Mouse (Mus musculus) embryonic facial prominence, embryonic 13.5 days (tissue): Measurements from ENCODE around the gene Hbq1b. TPM values are rescaled to one million over a fixed set of nuclear protein-coding genes. Genes with fewer than 3 reads are reported as not detected.
"Not testable (repeated sequence)": the region's sequence is repeated elsewhere in the genome, so short reads cannot be mapped to it uniquely, and the experiment has no call there.

Experiments
- ATAC-seq: fragments of 200-750 bp; cut with Nextera tagmentation; 2 replicates; pipeline ENCODE4 v1.8.0; 2017; ENCODE audit warnings: low read depth; ENCODE audit not compliant: insufficient number of reproducible peaks, insufficient read depth, low FRiP score, low TSS enrichment
- H3K27ac ChIP-seq: fragments of 300-500 bp; sonication (generic); 2 replicates; pipeline ENCODE4 v1.5.1; 2015; ENCODE audit warnings: moderate library complexity, mild to moderate bottlenecking, inconsistent platforms
- H3K27me3 ChIP-seq: fragments of 300-500 bp; sonication (generic); 2 replicates; pipeline ENCODE4 v1.6.1; 2015; ENCODE audit warnings: mild to moderate bottlenecking, inconsistent platforms
- H3K36me3 ChIP-seq: fragments of 300-500 bp; sonication (generic); 2 replicates; pipeline ENCODE4 v1.6.1; 2015; ENCODE audit warnings: mild to moderate bottlenecking, inconsistent platforms
- H3K4me1 ChIP-seq: fragments of 300-500 bp; sonication (generic); 2 replicates; pipeline ENCODE4 v1.6.1; 2015; ENCODE audit warnings: inconsistent platforms
- H3K4me2 ChIP-seq: fragments of 300-500 bp; sonication (generic); 2 replicates; pipeline ENCODE4 v1.6.1; 2015; ENCODE audit warnings: moderate library complexity, mild to moderate bottlenecking, inconsistent platforms
- H3K4me3 ChIP-seq: fragments of 300-500 bp; sonication (generic); 2 replicates; pipeline ENCODE4 v1.5.1; 2015; ENCODE audit warnings: mild to moderate bottlenecking, inconsistent platforms
- H3K9ac ChIP-seq: fragments of 300-500 bp; sonication (generic); 2 replicates; pipeline ENCODE4 v1.6.1; 2015; ENCODE audit warnings: mild to moderate bottlenecking, inconsistent platforms
- H3K9me3 ChIP-seq: fragments of 300-500 bp; sonication (generic); 2 replicates; pipeline ENCODE4 v1.6.1; 2016; ENCODE audit warnings: inconsistent platforms
- WGBS: fragments of 180-500 bp; shearing (Covaris S2); methylation state at CpG from one replicate; pipeline ENCODE4 v1.1.7; 2015; ENCODE audit warnings: mixed read lengths; 5-methylcytosine and 5-hydroxymethylcytosine counted together
- polyA plus RNA-seq: library from polyadenylated mRNA; unstranded; fragments of >200 nt; fragmentation: Nextera tagmentation; extraction: Ambion mirVana; gene quantifications from 2 replicates; pipeline ENCODE4 v1.2.1, GENCODE M21; 2015

The Hbq1b gene
- polyA plus RNA-seq, 1 experiment from 2014 or later: 1.6 TPM

GRCm38 (mm10) chr11:32292819-32293218 is 6.1 kb downstream of the Hbq1b start:
- H3K4me2 ChIP-seq, H3K4me1 ChIP-seq, H3K36me3 ChIP-seq, H3K4me3 ChIP-seq, H3K27ac ChIP-seq, H3K9me3 ChIP-seq, ATAC-seq: not testable (repeated sequence)
- Histone ChIP-seq H3K27me3 (peaks cover 16% of the 10 kb centered on the region), H3K9ac (peak overlapping the region; percentile 27; the same call in 1 of the 2 replicates)
- 83% methylated on average over 4 of the region's 4 CpGs for WGBS

- not testable (repeated sequence) for H3K9me3 ChIP-seq, H3K27ac ChIP-seq, H3K4me2 ChIP-seq, H3K9ac ChIP-seq, ATAC-seq, H3K4me1 ChIP-seq, H3K4me3 ChIP-seq, H3K36me3 ChIP-seq
- H3K27me3 ChIP-seq: peaks cover 12% of the 10 kb centered on the region
- 78% methylated on average over 3 of the region's 3 CpGs for WGBS
These were observed 6.7 kb downstream of the Hbq1b start for GRCm38 (mm10) chr11:32293479-32293878.

GRCm38 (mm10) chr11:32296203-32296602 is 9.4 kb downstream of the Hbq1b start, which contains the start of gene Hba-a2:
Gene Hba-a2 (plus strand): TSS chr11:32296489.
- H3K9ac ChIP-seq, H3K4me2 ChIP-seq, H3K36me3 ChIP-seq, ATAC-seq, H3K4me1 ChIP-seq, H3K9me3 ChIP-seq, H3K27ac ChIP-seq, H3K4me3 ChIP-seq: not testable (repeated sequence)
- no CpG with 5 or more reads among the region's 4 CpGs for WGBS
- H3K27me3 ChIP-seq: peaks cover 17% of the 10 kb centered on the region

DNA sequence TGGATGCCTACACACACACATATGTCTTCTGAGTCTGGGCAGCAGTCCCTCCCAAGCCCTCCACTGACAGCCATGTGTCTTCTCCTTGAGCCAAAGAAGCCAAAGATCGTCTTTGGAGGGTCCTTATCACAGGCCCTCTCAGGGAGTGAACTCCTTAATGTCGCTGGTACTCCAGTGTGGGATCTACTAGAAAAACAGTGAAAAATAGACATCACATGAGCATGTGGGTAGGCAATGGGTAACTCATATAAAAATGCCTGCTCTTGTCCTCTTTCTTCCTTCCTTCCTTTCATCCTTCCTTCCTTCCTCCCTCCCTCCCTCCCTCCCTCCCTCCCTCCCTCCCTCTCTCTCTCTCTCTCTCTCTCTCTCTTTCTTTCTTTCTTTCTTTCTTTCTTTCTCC is 10.7 kb downstream of the Hbq1b start:
- H3K9ac ChIP-seq, H3K4me3 ChIP-seq, ATAC-seq, H3K9me3 ChIP-seq, H3K4me2 ChIP-seq, H3K27ac ChIP-seq, H3K4me1 ChIP-seq, H3K36me3 ChIP-seq: not testable (repeated sequence)
- H3K27me3 ChIP-seq: peaks cover 28% of the 10 kb centered on the region
- whole genome bisulfite sequencing: 43% methylated on average over 2 of the region's 2 CpGs

DNA sequence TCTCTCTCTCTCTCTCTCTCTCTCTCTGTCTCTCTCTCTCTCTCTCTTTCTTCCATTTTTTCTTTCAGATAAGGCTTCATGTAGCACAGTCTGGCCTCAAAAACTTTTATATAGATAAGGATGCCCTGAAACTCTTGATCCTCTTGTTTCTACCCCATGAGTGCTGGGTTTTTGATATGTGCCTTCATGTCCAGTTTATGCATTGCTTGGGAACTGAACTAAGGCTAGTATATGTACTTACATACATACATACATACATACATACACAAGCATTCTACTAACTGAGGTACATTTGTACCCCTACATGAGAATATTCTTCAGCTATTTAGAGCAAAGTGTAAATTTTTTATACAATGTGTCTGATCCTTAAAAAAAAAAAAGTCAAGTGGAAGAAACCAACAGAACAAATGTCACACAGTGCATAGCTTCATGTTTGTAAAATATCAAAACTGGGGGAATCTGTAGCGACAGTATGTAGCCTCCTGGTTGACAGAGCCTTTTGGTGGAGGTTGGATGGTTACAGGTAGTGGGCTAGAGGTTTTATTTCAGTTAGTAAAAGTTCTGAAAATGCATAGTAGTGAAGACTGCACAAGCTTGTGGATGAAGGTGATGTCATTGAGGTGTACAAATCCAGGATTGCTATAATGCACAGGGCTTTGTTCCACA is 11.2 kb downstream of the Hbq1b start:
- Histone ChIP-seq H3K4me2 (no peak overlapping the region), H3K4me3 (no peak overlapping the region), H3K9me3 (no peaks in the 10 kb centered on the region), H3K27me3 (peaks cover 28% of the 10 kb centered on the region), H3K9ac (no peak overlapping the region), H3K36me3 (no peaks in the 10 kb centered on the region), H3K4me1 (no peaks in the 10 kb centered on the region), H3K27ac (no peak overlapping the region)
- 93% methylated on average over 1 of the region's 1 CpGs for WGBS
- ATAC-seq: no peak

DNA sequence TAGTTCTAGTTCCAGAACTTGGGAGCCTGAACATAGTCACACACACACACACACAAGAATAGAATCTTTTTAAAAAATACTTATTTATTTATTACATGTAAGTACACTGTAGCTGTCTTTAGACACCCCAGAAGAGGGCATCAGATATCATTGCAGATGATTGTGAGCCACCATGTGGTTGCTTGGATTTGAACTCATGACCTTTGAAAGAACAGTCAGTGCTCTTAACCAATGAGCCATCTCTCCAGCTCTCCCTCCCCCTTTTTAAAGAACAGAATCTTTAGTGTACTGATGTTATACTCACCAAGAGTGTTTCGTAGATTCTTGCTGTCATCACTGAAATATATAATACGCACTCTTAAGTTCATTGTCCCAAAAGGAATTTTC is 11.8 kb downstream of the Hbq1b start:
- peaks cover 28% of the 10 kb centered on the region for H3K27me3 ChIP-seq
- no peak overlapping the region for H3K4me2 ChIP-seq
- ATAC-seq: no peak
- no peaks in the 10 kb centered on the region for H3K9me3 ChIP-seq
- H3K4me3 ChIP-seq: no peak overlapping the region
- H3K27ac ChIP-seq: no peak overlapping the region
- H3K4me1 ChIP-seq: no peaks in the 10 kb centered on the region
- no peaks in the 10 kb centered on the region for H3K36me3 ChIP-seq
- no peak overlapping the region for H3K9ac ChIP-seq
- WGBS: 97% methylated on average over 2 of the region's 2 CpGs

DNA sequence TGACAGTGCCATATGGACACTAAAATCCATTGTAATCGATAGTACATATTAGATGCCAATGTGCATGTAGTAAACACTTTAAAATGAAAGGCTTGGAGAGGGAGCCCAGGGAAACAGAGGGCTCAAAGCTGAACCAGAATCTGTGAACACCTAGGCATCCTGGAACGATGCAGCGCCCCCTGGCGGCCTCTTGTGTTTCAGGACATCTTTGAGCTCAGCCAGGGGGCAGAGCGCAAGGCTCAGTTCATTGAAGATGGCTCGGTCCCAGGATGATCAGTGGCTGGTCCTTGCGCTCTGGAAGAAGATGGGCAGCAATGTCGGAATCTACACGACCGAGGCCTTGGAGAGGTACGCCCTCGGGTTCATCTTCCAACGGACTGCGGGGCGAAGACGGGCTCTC is 13.1 kb downstream of the Hbq1b start, which contains the start of gene Hbq1a:
TSS of gene Hbq1a (plus strand) at position 205 of the 400 bp plus-strand sequence.
- H3K36me3 ChIP-seq, H3K9ac ChIP-seq, H3K27ac ChIP-seq, ATAC-seq, H3K9me3 ChIP-seq, H3K4me1 ChIP-seq: not testable (repeated sequence)
- Histone ChIP-seq H3K4me3 (peak within 1 kb of the TSS; percentile 23), H3K27me3 (peaks cover 22% of the 10 kb centered on the region), H3K4me2 (peak within 1 kb of the TSS; percentile 52)
- WGBS: 5% methylated on average over 16 of the region's 16 CpGs

GRCm38 (mm10) chr11:32300279-32301267 is 13.8 kb downstream of the Hbq1b start:
- Histone ChIP-seq H3K4me1 (no peaks in the 10 kb centered on the region), H3K4me3 (peak overlapping the region; percentile 23), H3K9ac (no peak overlapping the region), H3K36me3 (no peaks in the 10 kb centered on the region), H3K9me3 (no peaks in the 10 kb centered on the region), H3K27ac (no peak overlapping the region), H3K27me3 (peaks cover 20% of the 10 kb centered on the region), H3K4me2 (peak overlapping the region; percentile 52)
- ATAC-seq: 0 out of 2 replicates have a peak, but pooled peaks have one; percentile 30
- WGBS: 50% methylated on average over 15 of the region's 17 CpGs

- Histone ChIP-seq H3K4me1 (no peaks in the 10 kb centered on the region), H3K9ac (no peak overlapping the region), H3K4me2 (no peak overlapping the region), H3K27me3 (peaks cover 20% of the 10 kb centered on the region), H3K27ac (no peak overlapping the region), H3K4me3 (no peak overlapping the region), H3K9me3 (no peaks in the 10 kb centered on the region), H3K36me3 (no peaks in the 10 kb centered on the region)
- ATAC-seq: no peak
- WGBS: 73% methylated on average over 1 of the region's 1 CpGs
These were observed 14.7 kb downstream of the Hbq1b start for GRCm38 (mm10) chr11:32301506-32301905.

- Histone ChIP-seq H3K9me3 (no peaks in the 10 kb centered on the region), H3K27me3 (peaks cover 20% of the 10 kb centered on the region), H3K4me2 (no peak overlapping the region), H3K9ac (no peak overlapping the region), H3K27ac (no peak overlapping the region), H3K4me1 (no peaks in the 10 kb centered on the region), H3K4me3 (no peak overlapping the region), H3K36me3 (no peaks in the 10 kb centered on the region)
- 42% methylated on average over 2 of the region's 2 CpGs for WGBS
- no peak for ATAC-seq
These were observed 16.2 kb downstream of the Hbq1b start for GRCm38 (mm10) chr11:32302824-32303419.

DNA sequence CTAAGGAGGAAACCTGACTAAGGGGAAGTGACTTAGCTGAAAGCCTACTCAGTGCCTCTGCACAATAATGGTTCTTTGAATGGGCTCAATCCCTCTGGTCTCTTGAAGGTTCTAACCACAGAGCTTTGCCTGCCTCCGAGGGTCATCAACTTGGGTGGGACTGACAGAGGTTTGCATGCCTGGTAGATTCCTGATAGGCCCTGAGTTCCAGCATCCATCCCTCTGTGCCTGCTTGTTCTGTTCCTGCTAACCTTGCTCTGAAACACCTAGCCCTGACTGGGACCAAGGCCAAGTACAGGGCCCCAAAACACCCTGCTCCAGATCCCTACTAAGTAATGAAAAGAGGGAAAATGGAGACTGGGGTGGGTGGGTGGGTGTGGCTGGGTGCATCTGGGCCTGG is 16.7 kb downstream of the Hbq1b start:
- H3K36me3 ChIP-seq: no peaks in the 10 kb centered on the region
- no peaks in the 10 kb centered on the region for H3K4me1 ChIP-seq
- no peak overlapping the region for H3K4me2 ChIP-seq
- no peak for ATAC-seq
- H3K4me3 ChIP-seq: no peak overlapping the region
- H3K27me3 ChIP-seq: peaks cover 20% of the 10 kb centered on the region
- WGBS: 86% methylated on average over 1 of the region's 1 CpGs
- no peak overlapping the region for H3K27ac ChIP-seq
- H3K9ac ChIP-seq: no peak overlapping the region
- no peaks in the 10 kb centered on the region for H3K9me3 ChIP-seq
